Mouse (Mus musculus) heart, postnatal 10 days (tissue): ENCODE results near the gene Samd4b. TPM values are rescaled to one million over a fixed set of nuclear protein-coding genes. Genes with fewer than 3 reads are reported as not detected.
"Not testable (repeated sequence)": the region's sequence is repeated elsewhere in the genome, so short reads cannot be mapped to it uniquely, and the experiment has no call there.

ENCODE experiments used
- DNase-seq, 2 experiments: peaks; one replicate each; pipeline ENCODE4 v3.0.0; 2021
- intact Hi-C: fragments of 180-260 bp; cut with DNase I; formaldehyde crosslinking; loops from one replicate; pipeline ENCODE4 v1.15.1; 2025
- total RNA-seq, 2 experiments: library from RNA; stranded (reverse); gene quantifications; 2 replicates each; pipeline ENCODE4 v1.2.3; 2021

Gene Samd4b
- total RNA-seq, 2 experiments from 2014 or later, result 37.7 to 40.4 TPM

DNA sequence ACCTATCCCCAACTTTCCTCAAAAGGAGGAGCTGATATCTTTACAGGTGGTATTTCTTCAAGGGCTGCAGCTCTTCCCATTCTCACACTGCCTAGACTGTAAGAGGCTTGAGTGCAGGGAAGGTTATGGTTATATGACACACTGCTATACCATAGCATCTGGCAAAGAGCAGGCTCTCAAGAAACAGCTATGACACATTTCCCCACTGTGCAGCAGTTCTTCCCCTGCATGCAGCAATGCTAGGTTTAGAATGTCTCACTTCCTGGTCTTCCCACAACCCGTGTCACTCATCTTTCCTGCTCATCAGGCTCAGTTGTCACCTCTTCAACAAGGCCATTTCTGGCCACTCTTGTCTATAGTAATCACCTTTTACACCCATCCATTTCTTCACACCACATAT is 167.4 kb downstream of the Samd4b start:
- intact Hi-C loops, result loop anchor here (10.0 kb wide), 1 partner anchor 554 kb away; the partner anchor contains the start of genes Eif3k and Map4k1
- DNase-seq, result no peak

DNA sequence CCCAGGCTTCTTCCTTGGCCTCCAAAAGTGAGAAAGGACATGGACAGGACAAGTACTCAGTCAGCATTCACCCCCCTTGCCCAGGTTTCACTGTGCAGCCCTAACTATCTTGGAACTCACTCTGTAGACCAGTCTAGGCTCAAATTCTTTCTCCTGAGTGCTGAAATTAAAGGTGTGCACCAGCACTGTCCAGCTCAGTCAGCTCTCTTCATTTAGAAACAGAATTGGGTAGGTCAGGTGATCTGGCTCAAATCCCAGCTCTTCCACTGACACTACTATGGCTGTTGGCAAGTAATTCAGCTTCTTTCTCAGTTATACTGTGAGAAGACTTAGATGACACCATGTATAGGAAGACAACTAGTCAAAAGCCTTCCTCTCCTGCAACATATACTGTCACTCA is 170.2 kb downstream of the Samd4b start:
- DNase-seq, result peak; percentile 44 to 66

DNA sequence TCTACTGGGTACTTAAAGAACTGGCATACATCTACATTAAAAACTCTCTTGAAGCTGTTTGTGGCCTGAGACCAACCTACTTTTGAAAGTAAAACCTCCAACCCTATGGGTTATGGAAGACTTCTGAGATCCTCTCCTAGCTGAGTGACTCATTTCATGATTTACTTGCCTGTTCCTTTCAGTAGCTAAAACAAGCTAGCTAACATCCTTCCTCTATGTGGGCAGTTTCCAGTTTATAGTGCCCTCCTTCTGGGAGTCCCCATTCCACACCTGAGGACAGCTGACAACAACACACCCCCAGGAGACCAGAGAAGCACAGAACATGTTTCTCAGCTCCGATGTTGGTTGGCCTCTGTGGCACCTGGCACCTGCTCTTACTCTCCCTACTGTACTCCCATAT is 174.9 kb downstream of the Samd4b start:
- intact Hi-C loops, result no loop called here
- DNase-seq, result no peak

More for the DNA sequence above, 170.2 kb downstream of the Samd4b start:
- intact Hi-C loops, result no loop called here

DNA sequence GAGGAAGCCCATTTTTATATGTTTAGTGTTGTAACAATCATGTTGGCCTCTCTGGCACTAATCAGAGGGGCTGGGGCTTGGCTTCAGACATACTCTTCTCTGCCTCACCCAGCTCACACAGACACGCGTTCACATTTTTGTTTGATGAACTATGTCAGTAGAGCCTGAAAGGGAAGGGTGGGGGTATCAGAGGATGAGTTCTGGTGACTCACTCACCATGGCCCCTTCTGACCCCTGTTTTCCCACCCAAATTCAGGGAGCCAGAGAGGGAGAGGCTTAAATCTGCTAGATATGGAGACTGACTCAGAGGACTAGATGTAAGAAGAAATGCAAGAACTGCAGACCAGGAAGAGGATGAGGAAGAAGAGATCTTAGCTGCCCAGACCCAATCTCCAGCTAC is 178.5 kb downstream of the Samd4b start:
- peak; percentile 30 to 36 for DNase-seq
- intact Hi-C loops, result no loop called here

DNA sequence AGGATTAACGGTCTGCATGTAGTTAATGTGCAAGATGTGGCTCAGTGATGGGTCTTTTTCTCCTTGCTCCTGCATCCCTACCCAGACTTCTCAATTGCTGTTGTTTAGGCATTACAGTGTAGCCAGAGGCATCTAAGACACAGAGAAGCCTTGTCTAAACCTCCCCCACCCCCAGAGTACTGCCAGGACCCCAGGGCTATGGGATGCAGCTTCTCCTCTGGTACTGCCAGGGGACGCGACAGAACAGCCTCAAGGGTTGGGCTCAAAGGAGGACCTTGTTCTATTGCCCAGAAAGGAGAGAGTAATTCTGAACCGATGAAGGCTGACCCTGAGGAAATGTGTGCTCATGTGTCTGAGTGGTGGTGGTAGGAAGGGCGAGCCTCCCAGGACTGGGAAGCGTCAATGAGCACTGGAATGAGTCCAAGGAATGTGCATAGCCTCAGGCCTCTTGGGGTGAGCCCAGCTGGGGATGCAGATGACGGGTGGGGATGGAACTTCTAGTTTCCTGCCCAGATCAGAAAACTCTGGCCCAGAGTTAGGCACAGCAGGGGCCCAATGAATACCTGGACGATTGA is 179.8 kb downstream of the Samd4b start:
- intact Hi-C loops, result no loop called here
- DNase-seq, result peak; percentile 81 to 88

DNA sequence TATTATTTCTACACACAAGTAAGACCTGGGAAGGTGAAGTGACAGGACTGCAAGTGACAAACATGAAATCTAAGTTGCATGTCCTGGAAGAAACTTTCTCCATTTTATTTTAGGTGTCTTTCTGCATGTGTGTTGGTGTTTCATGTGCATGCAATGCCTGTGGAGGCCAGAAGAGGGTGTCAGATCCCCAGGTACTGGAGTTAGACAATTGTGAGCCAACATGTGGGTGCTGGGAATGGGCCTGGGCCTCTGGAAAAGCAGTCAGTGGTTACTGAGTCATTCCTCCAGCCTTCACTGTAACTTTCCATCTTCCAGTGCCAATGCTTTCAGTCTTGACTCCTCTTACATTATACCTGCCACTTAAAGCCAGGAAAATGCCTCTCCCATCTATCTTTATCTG is 180.6 kb downstream of the Samd4b start:
- intact Hi-C loops, result no loop called here
- no peak for DNase-seq

DNA sequence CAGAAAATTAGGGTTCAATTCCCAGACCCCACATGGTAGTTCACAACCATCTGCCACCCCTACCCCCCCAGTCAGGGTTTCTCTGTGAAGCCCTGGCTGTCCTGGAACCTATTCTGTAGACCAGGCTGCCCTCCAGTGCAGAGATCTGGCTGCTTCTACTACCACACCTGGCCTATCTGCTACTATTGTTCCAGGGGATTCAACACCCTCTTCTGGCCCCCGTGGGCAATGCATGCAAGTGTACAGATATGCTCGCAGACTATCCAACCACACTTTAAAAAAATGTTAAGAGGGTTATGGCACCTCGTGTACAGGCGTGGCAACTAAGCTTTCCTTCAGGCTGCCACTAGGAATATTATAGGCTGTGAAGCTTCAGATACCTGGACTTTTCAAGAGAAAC is 185.1 kb downstream of the Samd4b start:
- no peak for DNase-seq
- intact Hi-C loops, result no loop called here

DNA sequence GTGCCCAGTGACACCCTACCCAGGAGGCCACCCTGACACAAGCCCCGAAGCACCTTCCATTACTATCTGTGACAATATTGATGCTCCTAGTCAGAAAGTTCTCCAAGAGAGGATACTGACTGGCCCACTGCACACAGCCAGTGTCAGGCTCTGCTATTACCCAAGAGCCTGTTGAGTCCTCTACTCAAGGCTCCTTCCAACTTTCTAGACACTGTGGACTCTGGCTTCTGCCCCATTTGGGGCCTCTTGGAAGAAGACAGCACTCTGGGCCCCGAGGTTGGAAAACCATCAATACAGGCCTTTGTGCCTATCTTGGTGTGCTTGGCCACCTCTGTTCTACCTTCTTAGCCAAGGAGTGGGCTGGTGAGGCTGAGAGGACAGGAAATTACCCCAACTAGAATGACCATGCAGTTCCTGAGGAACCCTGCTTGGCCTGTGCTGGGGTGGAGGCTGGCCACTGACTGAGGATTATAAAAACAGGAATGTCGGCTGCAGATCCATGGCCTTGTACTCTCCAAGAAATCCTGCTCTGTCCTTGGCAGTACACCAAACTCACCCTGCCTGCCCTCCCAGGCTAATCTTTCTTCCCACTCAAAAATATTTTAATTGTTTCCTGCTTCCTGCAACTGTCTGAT is 187.0 kb downstream of the Samd4b start:
- peak; percentile 84 to 86 for DNase-seq
- intact Hi-C loops, result no loop called here

DNA sequence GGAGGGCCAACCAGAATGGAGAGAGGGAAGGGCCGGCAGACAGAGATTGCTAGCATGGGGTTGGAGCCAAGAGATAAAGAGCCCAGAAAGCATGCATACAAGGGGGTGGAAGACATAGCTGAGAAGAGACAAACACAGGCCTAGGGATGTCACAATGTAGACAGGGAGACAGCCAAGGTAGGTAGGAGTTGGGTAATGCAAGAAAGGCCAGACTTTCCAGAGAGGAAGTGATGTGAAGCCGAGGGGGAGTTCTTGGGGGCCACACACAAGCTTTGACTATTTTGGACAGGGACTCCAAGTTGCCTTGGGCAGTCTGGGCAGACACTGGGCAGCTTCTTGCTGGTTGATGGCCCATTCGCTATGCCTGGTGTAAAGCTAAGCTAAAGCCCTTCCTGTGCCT is 196.0 kb downstream of the Samd4b start:
- no peak for DNase-seq
- intact Hi-C loops, result no loop called here

DNA sequence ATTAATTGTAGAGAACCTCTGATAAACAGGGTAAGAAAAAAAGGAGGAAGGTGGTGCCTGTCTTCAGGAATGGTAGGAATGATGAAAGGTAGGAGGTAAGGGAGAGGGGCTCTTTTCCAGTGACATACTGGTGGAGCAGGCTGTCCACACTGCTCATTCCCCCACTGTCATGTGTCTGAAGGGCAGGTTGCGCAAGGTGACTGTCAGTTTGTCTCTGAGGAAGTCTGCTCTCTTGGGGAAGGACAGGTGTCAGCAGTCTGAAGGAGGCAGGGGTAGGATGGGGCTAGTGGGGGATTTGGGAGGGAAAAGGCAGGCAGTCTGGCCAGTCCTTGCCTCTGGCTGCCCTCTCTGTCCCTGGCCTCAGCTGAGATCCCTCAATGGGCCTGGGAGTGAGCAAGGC is 196.9 kb downstream of the Samd4b start:
- intact Hi-C loops, result no loop called here
- DNase-seq, result no peak

DNA sequence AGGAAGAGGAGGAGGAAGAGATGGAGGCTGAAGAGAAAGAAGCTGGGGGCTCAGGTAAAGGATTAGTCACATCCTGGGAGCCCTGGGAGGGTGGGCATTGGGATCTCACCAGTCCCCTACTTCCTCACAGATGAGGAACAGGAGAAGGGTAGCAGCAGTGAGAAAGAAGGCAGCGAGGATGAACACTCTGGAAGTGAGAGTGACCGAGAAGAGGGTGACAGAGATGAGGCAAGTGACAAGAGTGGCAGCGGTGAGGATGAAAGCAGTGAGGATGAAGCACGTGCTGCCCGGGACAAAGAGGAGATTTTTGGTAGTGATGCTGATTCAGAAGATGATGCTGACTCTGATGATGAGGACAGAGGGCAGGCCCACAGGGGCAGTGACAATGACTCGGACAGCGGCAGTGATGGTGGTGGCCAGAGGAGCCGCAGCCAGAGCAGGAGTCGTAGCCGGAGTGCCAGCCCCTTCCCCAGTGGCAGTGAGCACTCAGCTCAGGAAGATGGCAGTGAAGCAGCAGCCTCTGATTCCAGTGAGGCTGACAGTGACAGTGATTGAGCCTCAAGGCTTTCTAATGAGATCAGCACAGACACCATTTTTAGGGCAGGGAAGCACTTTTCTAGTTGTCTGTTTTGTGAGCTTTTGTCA is 199.1 kb downstream of the Samd4b start:
- intact Hi-C loops, result no loop called here
- DNase-seq, result no peak

DNA sequence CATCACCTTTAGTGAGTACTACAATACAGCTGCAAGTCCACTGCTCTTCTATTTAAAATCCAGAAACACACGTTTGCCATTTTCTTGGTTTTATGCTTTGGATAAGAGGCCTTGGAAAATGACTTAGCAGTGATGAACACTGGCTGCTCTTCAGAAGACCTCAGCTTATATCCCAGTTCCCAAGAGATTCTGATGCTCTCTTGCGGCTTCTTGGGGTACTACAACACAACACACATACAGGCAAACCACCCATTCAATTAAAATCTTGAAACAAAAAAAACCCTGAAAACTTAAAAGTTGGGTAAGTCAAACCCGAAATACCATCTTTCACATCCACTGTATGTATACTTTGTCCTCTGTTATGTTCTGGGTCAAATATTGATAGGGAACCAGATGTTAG is 199.9 kb downstream of the Samd4b start:
- peak; percentile 35 to 62 for DNase-seq

DNA sequence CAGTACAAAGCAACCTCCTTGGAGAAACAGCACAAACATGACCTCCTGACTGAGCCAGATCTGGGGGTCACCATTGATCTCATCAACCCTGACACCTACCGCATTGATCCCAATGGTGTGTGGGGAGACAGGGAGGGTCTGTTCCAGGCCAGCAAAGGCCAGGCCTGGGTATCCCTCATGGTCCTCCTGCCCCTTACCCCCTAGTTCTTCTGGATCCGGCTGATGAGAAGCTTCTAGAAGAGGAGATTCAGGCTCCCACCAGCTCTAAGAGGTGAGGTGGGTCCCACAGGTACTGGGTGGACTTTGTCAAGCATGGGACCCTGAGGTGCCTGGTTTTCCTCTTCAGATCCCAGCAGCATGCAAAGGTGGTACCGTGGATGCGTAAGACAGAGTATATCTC is 202.5 kb downstream of the Samd4b start:
- DNase-seq, result no peak
- intact Hi-C loops, result no loop called here

More for the DNA sequence above, 199.9 kb downstream of the Samd4b start:
- intact Hi-C loops, result no loop called here

DNA sequence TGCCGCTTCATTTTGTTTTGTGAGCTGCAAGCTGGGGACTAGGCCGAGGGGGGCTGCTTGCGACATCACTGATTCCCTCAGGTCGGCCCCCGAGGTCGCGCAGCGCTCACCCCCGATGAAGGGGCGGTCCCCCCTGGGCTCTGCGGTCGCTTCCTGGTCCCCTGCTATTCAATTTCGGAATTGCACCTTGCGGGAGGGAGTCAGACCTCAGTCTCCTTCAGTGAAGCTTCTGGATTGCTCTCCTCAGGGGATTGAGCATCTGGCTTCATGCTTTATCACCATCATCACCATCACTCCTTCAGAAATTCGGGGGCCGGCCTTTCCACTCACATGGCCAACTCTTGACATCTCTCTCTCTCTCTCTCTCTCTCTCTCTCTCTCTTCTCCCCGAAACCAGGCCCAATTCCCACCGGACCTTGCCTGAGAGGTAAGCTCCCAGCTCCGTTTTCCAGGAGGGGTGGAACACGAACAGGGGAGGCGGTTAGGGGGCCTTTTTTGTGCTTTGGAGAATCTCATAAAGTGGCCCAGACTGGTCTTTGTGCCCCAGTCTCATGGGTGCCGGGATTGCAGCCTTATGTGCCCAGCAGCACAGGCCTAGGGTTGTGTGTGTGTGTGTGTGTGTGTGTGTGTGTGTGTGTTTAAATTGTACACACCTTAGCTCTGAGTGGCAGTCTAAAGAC is 204.5 kb downstream of the Samd4b start:
- no peak for DNase-seq
- intact Hi-C loops, result no loop called here

DNA sequence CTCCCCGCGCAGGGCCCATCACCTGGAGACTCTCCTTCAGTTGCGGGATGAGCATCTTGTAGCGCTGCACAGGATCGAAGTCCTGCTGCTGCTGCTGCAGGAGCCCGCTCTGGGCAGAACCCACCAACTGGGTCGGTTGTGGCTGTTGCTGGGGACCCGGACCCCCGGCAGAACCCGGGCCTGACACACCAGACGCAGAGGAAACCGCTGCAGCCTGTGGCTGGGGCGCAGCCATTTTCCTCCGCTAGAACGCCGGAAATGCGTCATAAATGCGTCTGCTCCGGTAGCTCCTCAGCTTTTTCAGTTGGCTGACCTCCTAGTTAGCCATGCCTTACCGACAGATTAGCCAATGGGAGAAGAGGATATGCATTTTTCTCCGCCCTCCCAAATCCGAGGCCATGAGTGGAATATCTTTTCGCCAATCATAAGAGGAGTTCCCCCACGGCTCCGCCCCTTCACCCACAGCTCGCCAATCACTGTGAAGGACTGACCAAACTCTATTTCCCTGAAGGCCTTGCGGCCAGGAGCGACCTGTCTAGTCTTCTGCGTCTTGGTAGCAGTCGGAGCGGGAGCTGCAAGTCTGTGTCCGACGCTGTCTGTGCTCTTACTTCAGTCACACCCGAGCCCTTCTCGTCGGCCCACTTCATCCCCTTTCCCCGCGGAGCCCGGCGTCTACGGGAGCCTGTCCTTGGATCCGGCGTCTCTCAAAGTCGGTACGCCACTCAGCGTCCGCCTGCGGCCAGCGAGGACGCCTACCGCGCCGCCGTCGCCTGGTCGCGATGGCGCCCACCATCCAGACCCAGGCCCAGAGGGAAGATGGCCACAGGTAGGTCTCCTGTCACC is 205.3 kb downstream of the Samd4b start, which contains the start of the genes Med29 and Paf1:
TSS of gene Med29 (minus strand) at position 280 of the 843 bp plus-strand sequence.
TSS of gene Paf1 (plus strand) at position 523 of the 843 bp plus-strand sequence.
- peak; percentile 98 for DNase-seq
- intact Hi-C loops, result no loop called here

DNA sequence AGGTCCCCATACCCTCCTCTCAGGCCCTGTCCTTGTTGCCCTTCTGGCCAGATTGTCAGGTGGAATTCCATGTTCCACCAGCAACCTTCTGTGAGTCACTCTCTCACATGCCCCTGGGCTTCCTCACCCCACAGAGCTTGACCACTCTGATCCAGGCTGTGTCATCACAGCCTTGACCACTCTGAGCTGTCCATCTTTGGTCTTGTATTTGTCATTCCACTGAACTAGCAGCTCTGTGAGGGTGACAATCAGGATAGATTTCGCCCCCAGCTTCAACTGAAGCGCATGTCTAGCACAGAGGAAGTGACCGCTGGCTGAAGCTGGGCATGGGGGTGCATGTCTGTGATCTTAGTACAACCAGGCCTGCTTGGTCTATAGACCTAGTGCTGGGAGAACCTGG is 207.6 kb downstream of the Samd4b start:
- no peak for DNase-seq
- intact Hi-C loops, result no loop called here

DNA sequence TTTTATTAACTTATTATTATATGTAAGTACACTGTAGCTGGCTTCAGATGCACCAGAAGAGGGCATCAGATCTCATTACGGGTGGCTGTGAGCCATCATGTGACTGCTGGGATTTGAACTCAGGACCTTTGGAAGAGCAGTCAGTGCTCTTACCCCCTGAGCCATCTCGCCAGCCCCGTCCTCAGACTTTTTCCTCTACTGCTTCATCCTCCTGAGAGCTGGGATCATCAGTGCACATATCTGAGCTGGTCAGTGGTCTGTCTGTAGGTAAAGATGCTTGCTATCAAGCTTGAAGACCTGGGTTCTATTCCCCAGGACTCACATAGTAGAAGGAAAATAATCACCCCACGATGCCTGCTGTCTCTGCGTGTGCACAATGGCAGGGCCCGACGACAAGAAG is 210.6 kb downstream of the Samd4b start:
- DNase-seq, intact Hi-C loops: not testable (repeated sequence)

DNA sequence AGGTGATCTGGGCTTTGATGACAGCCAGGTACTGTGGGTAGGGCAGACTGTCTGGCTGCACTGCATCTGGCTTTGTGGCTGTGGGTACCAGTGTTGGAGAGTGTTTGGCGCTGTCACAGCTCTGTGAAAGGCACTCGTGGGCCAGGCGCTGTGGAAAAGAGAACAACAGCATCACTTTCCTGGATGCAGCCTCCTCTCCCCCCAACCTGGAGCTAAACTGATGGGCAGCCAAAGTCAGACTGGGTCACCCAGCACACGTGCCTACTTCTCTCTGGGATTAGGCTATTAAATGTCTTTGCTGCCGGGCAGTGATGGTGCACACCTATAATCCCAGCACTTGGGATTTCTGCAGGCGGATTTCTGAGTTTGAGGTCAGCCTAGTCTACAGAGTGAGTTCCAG is 211.1 kb downstream of the Samd4b start:
- intact Hi-C loops, result loop anchor here (1.0 kb wide), 1 partner anchor 14 kb away; no protein-coding TSS in a partner anchor
- DNase-seq, result not testable (repeated sequence)

DNA sequence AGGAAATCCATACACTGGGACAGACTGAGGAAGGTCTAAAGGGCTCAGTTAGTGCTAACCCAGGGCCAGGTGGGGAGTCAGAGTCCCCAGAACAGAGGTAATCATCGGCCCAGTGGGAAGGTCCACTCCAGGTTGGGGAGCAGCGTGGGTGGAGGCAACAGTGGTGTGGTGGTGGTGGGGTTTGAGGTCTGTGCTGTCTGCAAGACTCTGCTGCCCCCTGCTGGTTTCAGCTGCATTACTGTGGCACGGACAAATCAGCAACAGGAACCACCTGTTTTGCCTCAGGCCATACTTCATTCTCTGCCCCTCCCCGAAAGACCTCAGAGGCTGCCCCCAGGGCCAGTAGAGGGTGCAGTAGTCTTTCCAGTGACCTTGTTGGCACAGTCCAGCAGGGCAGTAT is 211.5 kb downstream of the Samd4b start:
- intact Hi-C loops, result loop anchor here (1.0 kb wide), 1 partner anchor 13 kb away; no protein-coding TSS in a partner anchor
- peak; percentile 88 to 94 for DNase-seq

DNA sequence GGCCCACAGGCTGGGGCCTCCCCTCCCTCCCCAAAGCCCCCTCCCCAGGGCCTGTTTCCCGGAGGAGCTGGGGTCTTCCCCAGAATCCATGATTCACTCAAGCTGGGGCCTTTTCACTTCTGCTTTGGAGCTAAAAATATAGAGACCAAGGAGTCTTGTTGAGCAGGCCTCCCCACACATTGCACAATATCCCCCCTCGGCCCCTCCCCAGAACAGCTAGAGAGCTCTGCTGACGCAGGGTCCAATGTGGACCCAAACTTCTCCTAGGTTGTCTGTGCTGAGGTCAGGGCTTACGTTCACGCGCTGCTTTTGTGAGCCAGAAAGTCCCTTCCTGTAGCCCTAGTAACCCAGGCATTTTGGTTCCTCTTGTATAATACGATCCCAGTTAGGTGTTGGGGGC is 211.9 kb downstream of the Samd4b start:
- DNase-seq, result peak; percentile 35 to 44
- intact Hi-C loops, result loop anchor here (1.0 kb wide), 1 partner anchor 13 kb away; no protein-coding TSS in a partner anchor
